Mouse (Mus musculus) limb, embryonic 13.5 days (tissue): ENCODE data around the gene Slc1a2. TPM values are rescaled to one million over a fixed set of nuclear protein-coding genes. Genes with fewer than 3 reads are reported as not detected.

Experiments used
- ATAC-seq: fragments of 200-750 bp; cut with Nextera tagmentation; 2 replicates; pipeline ENCODE4 v1.8.0; 2017; ENCODE audit warnings: low read depth, moderate number of reproducible peaks, moderate TSS enrichment; ENCODE audit not compliant: low FRiP score
- H3K27ac ChIP-seq: fragments of 300-500 bp; sonication (generic); 2 replicates; pipeline ENCODE4 v1.5.1; 2015; ENCODE audit warnings: inconsistent platforms, mild to moderate bottlenecking, moderate library complexity
- H3K27me3 ChIP-seq: fragments of 300-500 bp; sonication (generic); 2 replicates; pipeline ENCODE4 v1.6.1; 2015; ENCODE audit warnings: mild to moderate bottlenecking, inconsistent platforms
- H3K36me3 ChIP-seq: fragments of 300-500 bp; sonication (generic); 2 replicates; pipeline ENCODE4 v1.6.1; 2015; ENCODE audit warnings: inconsistent platforms, mild to moderate bottlenecking, moderate library complexity
- H3K4me1 ChIP-seq: fragments of 300-500 bp; sonication (generic); 2 replicates; pipeline ENCODE4 v1.6.1; 2015; ENCODE audit warnings: inconsistent platforms
- H3K4me2 ChIP-seq: fragments of 300-500 bp; sonication (generic); replicated peaks from 2 replicates; pipeline ENCODE4 v1.6.1; 2015; ENCODE audit warnings: inconsistent platforms, mild to moderate bottlenecking, moderate library complexity
- H3K4me3 ChIP-seq: fragments of 300-500 bp; sonication (generic); 2 replicates; pipeline ENCODE4 v1.5.1; 2015; ENCODE audit warnings: moderate library complexity, mild to moderate bottlenecking, inconsistent platforms
- H3K9ac ChIP-seq: fragments of 300-500 bp; sonication (generic); 2 replicates; pipeline ENCODE4 v1.6.1; 2015; ENCODE audit warnings: mild to moderate bottlenecking, inconsistent platforms
- H3K9me3 ChIP-seq: fragments of 300-500 bp; sonication (generic); 2 replicates; pipeline ENCODE4 v1.6.1; 2016; ENCODE audit warnings: inconsistent platforms
- WGBS: fragments of 180-500 bp; shearing (Covaris S2); methylation state at CpG from one replicate; pipeline ENCODE4 v1.1.7; 2015; 5-methylcytosine and 5-hydroxymethylcytosine counted together
- polyA plus RNA-seq: library from polyadenylated mRNA; unstranded; fragments of >200 nt; fragmentation: Nextera tagmentation; extraction: Ambion mirVana; gene quantifications from 2 replicates; pipeline ENCODE4 v1.2.1, GENCODE M21; 2015

The Slc1a2 gene
- polyA plus RNA-seq, 1 experiment from 2014 or later = 1.0 TPM

DNA sequence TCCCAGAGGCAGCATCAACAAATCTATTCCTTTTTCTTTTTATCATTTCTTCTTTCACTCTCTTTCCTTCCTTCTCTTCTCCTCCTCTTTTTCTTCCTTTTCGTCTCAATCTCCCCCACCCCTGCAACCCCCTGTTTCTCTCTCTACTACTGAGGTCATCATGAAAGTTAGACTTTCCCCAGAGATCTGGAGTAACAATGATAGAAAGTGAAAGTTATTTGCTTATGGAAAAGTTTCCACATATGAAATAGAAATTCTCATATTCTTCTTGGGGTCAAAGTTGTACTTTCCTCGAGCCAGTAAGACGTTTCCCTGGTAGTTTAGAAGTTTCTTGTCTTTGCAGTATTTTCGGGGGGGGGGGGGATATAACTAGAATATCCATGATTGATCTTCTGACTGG lies 116.2 kb downstream of the Slc1a2 start:
- Histone ChIP-seq H3K4me2 (no peak overlapping the region), H3K9me3 (no peaks in the 10 kb centered on the region; the same call in 1 of the 2 replicates), H3K36me3 (no peaks in the 10 kb centered on the region), H3K9ac (no peak overlapping the region), H3K27me3 (no peaks in the 10 kb centered on the region), H3K4me1 (no peaks in the 10 kb centered on the region), H3K27ac (no peak overlapping the region), H3K4me3 (no peak overlapping the region)
- ATAC-seq = no peak
- 75% methylated on average over 4 of the region's 4 CpGs for WGBS

GRCm38 (mm10) chr2:102775561-102775960 lies 117.1 kb downstream of the Slc1a2 start:
- Histone ChIP-seq H3K4me2 (no peak overlapping the region), H3K4me1 (no peaks in the 10 kb centered on the region), H3K9ac (no peak overlapping the region), H3K27ac (no peak overlapping the region), H3K9me3 (no peaks in the 10 kb centered on the region; the same call in 1 of the 2 replicates), H3K36me3 (no peaks in the 10 kb centered on the region), H3K4me3 (no peak overlapping the region), H3K27me3 (no peaks in the 10 kb centered on the region)
- no peak for ATAC-seq
- WGBS = 68% methylated on average over 1 of the region's 1 CpGs

DNA sequence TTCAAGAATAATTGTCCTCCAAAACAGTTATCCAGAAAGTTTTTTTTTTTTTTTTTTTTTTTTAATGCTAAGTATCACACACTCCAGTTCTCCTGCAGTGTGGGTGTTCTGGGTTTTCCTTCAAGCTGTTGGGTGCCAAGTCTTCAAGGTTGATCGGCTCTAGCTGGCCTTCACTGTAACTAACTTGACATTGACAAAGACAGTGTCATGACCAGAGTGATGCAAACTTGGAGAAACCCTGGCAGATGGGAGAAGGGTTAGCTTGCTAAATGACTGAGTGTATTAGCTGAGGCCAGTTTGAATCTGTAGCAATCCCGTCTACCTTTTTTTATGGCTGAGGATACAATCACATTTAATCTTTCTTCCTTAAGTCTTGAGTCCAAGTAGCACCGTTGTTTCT lies 119.7 kb downstream of the Slc1a2 start:
- Histone ChIP-seq H3K9ac (no peak overlapping the region), H3K4me3 (no peak overlapping the region), H3K9me3 (no peaks in the 10 kb centered on the region), H3K27me3 (no peaks in the 10 kb centered on the region), H3K27ac (no peak overlapping the region), H3K36me3 (no peaks in the 10 kb centered on the region), H3K4me2 (no peak overlapping the region), H3K4me1 (no peaks in the 10 kb centered on the region)
- WGBS = 86% methylated on average over 3 of the region's 3 CpGs
- no peak for ATAC-seq

DNA sequence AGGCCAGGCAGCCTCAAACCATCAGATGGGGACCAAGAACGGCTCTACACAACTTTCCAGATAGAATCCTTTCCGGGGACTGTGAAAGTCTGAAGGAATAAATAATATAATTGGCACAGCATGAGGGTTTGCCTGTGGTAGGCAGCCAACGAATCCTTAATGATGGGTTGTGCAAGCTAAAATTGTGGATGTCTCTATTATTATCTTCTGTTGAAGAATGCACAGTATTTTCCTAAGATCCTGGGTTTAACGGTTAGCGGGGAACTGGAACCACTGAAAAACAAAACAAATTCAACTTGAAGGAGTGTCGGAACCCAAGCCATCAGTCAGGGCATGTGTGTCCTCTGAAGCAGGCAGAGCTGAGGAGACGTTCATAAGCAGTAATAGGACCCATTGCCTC lies 124.3 kb downstream of the Slc1a2 start:
- H3K36me3 ChIP-seq = no peaks in the 10 kb centered on the region
- H3K9ac ChIP-seq = no peak overlapping the region
- H3K27me3 ChIP-seq = 0 out of 2 replicates have a peak, but pooled peaks cover 5% of the 10 kb centered on the region
- H3K4me1 ChIP-seq = peaks cover 9% of the 10 kb centered on the region
- 86% methylated on average over 7 of the region's 7 CpGs for WGBS
- no peak overlapping the region for H3K4me2 ChIP-seq
- H3K27ac ChIP-seq = no peak overlapping the region
- H3K9me3 ChIP-seq = no peaks in the 10 kb centered on the region
- no peak for ATAC-seq
- no peak overlapping the region for H3K4me3 ChIP-seq

- ATAC-seq = no peak
- Histone ChIP-seq H3K4me3 (no peak overlapping the region), H3K4me1 (peaks cover 9% of the 10 kb centered on the region), H3K9me3 (no peaks in the 10 kb centered on the region), H3K9ac (no peak overlapping the region), H3K4me2 (no peak overlapping the region), H3K27me3 (0 out of 2 replicates have a peak, but pooled peaks cover 5% of the 10 kb centered on the region), H3K27ac (no peak overlapping the region), H3K36me3 (no peaks in the 10 kb centered on the region)
- 59% methylated on average over 4 of the region's 4 CpGs for WGBS
These were observed 127.2 kb downstream of the Slc1a2 start for GRCm38 (mm10) chr2:102785696-102786095.

DNA sequence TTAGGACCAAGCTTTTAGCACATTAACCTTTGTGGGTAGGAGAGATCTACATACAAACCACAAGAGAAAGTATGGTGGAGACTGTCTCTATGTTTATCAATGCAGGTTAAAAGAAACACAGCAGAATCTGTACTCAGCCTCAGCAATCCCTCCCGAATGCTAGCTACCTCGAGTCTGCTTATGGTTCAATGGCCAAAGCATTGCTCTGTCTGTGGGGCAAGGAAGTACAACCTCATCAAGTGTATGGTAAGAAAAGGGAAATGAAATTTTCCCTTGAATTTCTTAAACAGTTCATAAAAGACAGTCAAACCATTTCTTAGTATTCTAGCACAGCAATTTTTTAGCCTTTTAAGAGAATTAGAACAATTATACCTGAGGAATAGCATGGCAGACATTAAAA lies 133.2 kb downstream of the Slc1a2 start:
- WGBS = 77% methylated on average over 2 of the region's 2 CpGs
- Histone ChIP-seq H3K9ac (no peak overlapping the region), H3K4me2 (no peak overlapping the region), H3K27ac (no peak overlapping the region), H3K9me3 (no peaks in the 10 kb centered on the region), H3K4me3 (no peak overlapping the region), H3K36me3 (no peaks in the 10 kb centered on the region), H3K4me1 (peaks cover 17% of the 10 kb centered on the region), H3K27me3 (no peaks in the 10 kb centered on the region)
- no peak for ATAC-seq

DNA sequence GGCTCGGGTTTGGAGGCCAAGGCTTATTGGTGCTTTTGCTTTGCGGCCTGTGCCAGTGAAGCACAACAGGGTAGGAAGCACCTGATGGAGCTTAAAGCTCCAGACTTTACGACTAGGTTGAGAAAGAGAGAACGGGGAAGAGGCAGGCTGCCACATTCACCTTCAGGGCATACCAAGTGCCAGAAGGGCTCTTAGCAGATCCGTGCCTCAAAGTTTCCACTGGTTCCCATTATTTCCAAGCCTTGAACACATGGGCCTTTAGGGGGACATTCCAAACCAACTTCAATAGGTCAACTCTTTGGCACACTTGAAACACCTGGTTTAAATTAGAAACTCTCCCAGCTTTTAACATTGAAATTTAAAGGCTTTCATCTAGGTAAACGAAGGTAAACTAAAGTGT lies 134.3 kb downstream of the Slc1a2 start:
- no peaks in the 10 kb centered on the region for H3K27me3 ChIP-seq
- H3K4me2 ChIP-seq = no peak overlapping the region
- H3K9me3 ChIP-seq = no peaks in the 10 kb centered on the region
- H3K4me3 ChIP-seq = no peak overlapping the region
- H3K36me3 ChIP-seq = no peaks in the 10 kb centered on the region
- no peak overlapping the region for H3K9ac ChIP-seq
- peak overlapping the region; percentile 16 for H3K27ac ChIP-seq
- WGBS = 32% methylated on average over 6 of the region's 6 CpGs
- peaks cover 17% of the 10 kb centered on the region for H3K4me1 ChIP-seq
- peak; percentile 71; the same call in 1 of the 2 replicates for ATAC-seq

- Histone ChIP-seq H3K4me3 (no peak overlapping the region), H3K4me1 (peaks cover 17% of the 10 kb centered on the region), H3K9me3 (no peaks in the 10 kb centered on the region), H3K36me3 (no peaks in the 10 kb centered on the region), H3K27me3 (0 out of 2 replicates have a peak, but pooled peaks cover 3% of the 10 kb centered on the region), H3K4me2 (no peak overlapping the region), H3K9ac (no peak overlapping the region), H3K27ac (no peak overlapping the region)
- ATAC-seq = no peak
- WGBS = 97% methylated on average over 3 of the region's 3 CpGs
These were observed 136.6 kb downstream of the Slc1a2 start for GRCm38 (mm10) chr2:102795034-102795433.

GRCm38 (mm10) chr2:102798149-102798548 lies 139.7 kb downstream of the Slc1a2 start:
- Histone ChIP-seq H3K9ac (no peak overlapping the region), H3K36me3 (no peaks in the 10 kb centered on the region), H3K4me3 (no peak overlapping the region), H3K27ac (no peak overlapping the region), H3K4me1 (peaks cover 5% of the 10 kb centered on the region; the same call in 1 of the 2 replicates), H3K27me3 (0 out of 2 replicates have a peak, but pooled peaks cover 3% of the 10 kb centered on the region), H3K4me2 (no peak overlapping the region), H3K9me3 (no peaks in the 10 kb centered on the region)
- WGBS = 64% methylated on average over 2 of the region's 2 CpGs
- ATAC-seq = no peak

DNA sequence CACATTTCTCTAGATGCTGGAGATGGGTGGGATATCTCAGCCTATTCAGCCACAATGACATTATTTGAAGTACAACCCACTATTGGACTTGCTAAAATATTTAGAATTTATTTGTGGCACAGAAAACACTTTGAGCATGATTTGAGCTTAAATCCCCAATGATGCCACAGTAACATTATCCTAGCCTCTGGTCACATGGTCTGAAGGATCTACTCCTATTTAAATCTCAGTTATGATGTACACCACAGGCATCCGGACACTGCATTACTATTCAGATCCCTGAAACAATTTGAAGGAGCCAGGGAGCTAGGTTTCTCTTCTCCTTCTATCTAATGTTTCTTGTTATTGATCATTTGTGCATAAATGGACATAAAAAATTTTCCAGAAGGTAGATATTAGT lies 143.4 kb downstream of the Slc1a2 start:
- no peak overlapping the region for H3K27ac ChIP-seq
- H3K4me1 ChIP-seq = no peaks in the 10 kb centered on the region
- no peak overlapping the region for H3K4me2 ChIP-seq
- H3K9ac ChIP-seq = no peak overlapping the region
- ATAC-seq = no peak
- no peak overlapping the region for H3K4me3 ChIP-seq
- no peaks in the 10 kb centered on the region for H3K36me3 ChIP-seq
- 0 out of 2 replicates have a peak, but pooled peaks cover 3% of the 10 kb centered on the region for H3K27me3 ChIP-seq
- WGBS = 87% methylated on average over 1 of the region's 1 CpGs
- H3K9me3 ChIP-seq = no peaks in the 10 kb centered on the region

- no peak overlapping the region for H3K4me3 ChIP-seq
- H3K4me1 ChIP-seq = no peaks in the 10 kb centered on the region
- H3K4me2 ChIP-seq = no peak overlapping the region
- H3K9me3 ChIP-seq = no peaks in the 10 kb centered on the region
- no peaks in the 10 kb centered on the region for H3K36me3 ChIP-seq
- H3K9ac ChIP-seq = no peak overlapping the region
- no peak overlapping the region for H3K27ac ChIP-seq
- H3K27me3 ChIP-seq = 0 out of 2 replicates have a peak, but pooled peaks cover 3% of the 10 kb centered on the region
- WGBS = 30% methylated on average over 2 of the region's 2 CpGs
- ATAC-seq = no peak
These were observed 145.7 kb downstream of the Slc1a2 start for GRCm38 (mm10) chr2:102804109-102804508.

GRCm38 (mm10) chr2:102805283-102805682 lies 146.8 kb downstream of the Slc1a2 start:
- Histone ChIP-seq H3K27ac (no peak overlapping the region), H3K4me1 (0 out of 2 replicates have a peak, but pooled peaks cover 3% of the 10 kb centered on the region), H3K4me2 (no peak overlapping the region), H3K9me3 (no peaks in the 10 kb centered on the region), H3K36me3 (no peaks in the 10 kb centered on the region), H3K9ac (no peak overlapping the region), H3K4me3 (no peak overlapping the region), H3K27me3 (no peaks in the 10 kb centered on the region)
- WGBS = 79% methylated on average over 6 of the region's 6 CpGs
- no peak for ATAC-seq

GRCm38 (mm10) chr2:102805761-102806496 lies 147.5 kb downstream of the Slc1a2 start:
- Histone ChIP-seq H3K27me3 (no peaks in the 10 kb centered on the region), H3K27ac (no peak overlapping the region), H3K36me3 (no peaks in the 10 kb centered on the region), H3K4me3 (no peak overlapping the region), H3K4me2 (no peak overlapping the region), H3K9ac (no peak overlapping the region), H3K4me1 (0 out of 2 replicates have a peak, but pooled peaks cover 3% of the 10 kb centered on the region), H3K9me3 (no peaks in the 10 kb centered on the region)
- WGBS = 88% methylated on average over 4 of the region's 4 CpGs
- no peak for ATAC-seq
